Mouse (Mus musculus): Measurements from ENCODE around the gene Pcca. TPM values are rescaled to one million over a fixed set of nuclear protein-coding genes. Genes with fewer than 3 reads are reported as not detected.

Gene Pcca
- polyA plus RNA-seq, 1 experiment from 2014 or later: 29.7 TPM

Other genes starting within 250 kb of the Pcca start
- 1.8 and 3.0 TPM in 2 replicates for gene Gm5089, start 83.2 kb upstream of the Pcca start, polyA plus RNA-seq (2015; fragmentation: Nextera tagmentation; extraction: Ambion mirVana)
- gene Zic5, start 68.6 kb upstream of the Pcca start, polyA plus RNA-seq (2015; fragmentation: Nextera tagmentation; extraction: Ambion mirVana): 10.9 and 13.9 TPM in 2 replicates
- gene Zic2, start 58.9 kb upstream of the Pcca start, polyA plus RNA-seq (2015; fragmentation: Nextera tagmentation; extraction: Ambion mirVana): 9.3 and 13.7 TPM in 2 replicates
- 0.41 and 0.74 TPM in 2 replicates for gene Gm10837, start 43.7 kb upstream of the Pcca start, polyA plus RNA-seq (2015; fragmentation: Nextera tagmentation; extraction: Ambion mirVana)